Mouse (Mus musculus) forebrain, embryonic 11.5 days (tissue): Measurements from ENCODE around the gene Magi2. TPM values are rescaled to one million over a fixed set of nuclear protein-coding genes. Genes with fewer than 3 reads are reported as not detected.

Source experiments
- ATAC-seq: fragments of 200-750 bp; cut with Nextera tagmentation; replicated peaks from 2 replicates; pipeline ENCODE4 v1.8.0; 2017; ENCODE audit warnings: moderate TSS enrichment; ENCODE audit not compliant: low FRiP score
- DNase-seq: peaks from one replicate; pipeline ENCODE4 v3.0.0-alpha.2; 2017; ENCODE audit warnings: low spot score
- H3K27ac ChIP-seq: fragments of 300-500 bp; sonication (generic); 2 replicates; pipeline ENCODE4 v1.5.1; 2014; ENCODE audit warnings: low read depth, low read length
- H3K27me3 ChIP-seq: fragments of 300-500 bp; sonication (generic); 2 replicates; pipeline ENCODE4 v1.6.1; 2014; ENCODE audit warnings: mild to moderate bottlenecking, low read length, mixed read lengths; ENCODE audit not compliant: control insufficient read depth, insufficient read depth
- H3K36me3 ChIP-seq: fragments of 300-500 bp; sonication (generic); 2 replicates; pipeline ENCODE4 v1.6.1; 2014; ENCODE audit warnings: mild to moderate bottlenecking, low read length, moderate library complexity, mixed read lengths; ENCODE audit not compliant: control insufficient read depth, insufficient read depth
- H3K4me1 ChIP-seq: fragments of 300-500 bp; sonication (generic); replicated peaks from 2 replicates; pipeline ENCODE4 v1.6.1; 2014; ENCODE audit warnings: low read length, mixed read lengths; ENCODE audit not compliant: control insufficient read depth, insufficient read depth
- H3K4me2 ChIP-seq: fragments of 300-500 bp; sonication (generic); 2 replicates; pipeline ENCODE4 v1.6.1; 2014; ENCODE audit warnings: low read depth, mild to moderate bottlenecking, low read length, moderate library complexity, mixed read lengths; ENCODE audit not compliant: severe bottlenecking
- H3K4me3 ChIP-seq: fragments of 300-500 bp; sonication (generic); 2 replicates; pipeline ENCODE4 v1.5.1; 2014; ENCODE audit warnings: low read depth, low read length
- H3K9ac ChIP-seq: fragments of 300-500 bp; sonication (generic); 2 replicates; pipeline ENCODE4 v1.6.1; 2014; ENCODE audit warnings: low read length
- H3K9me3 ChIP-seq: fragments of 300-500 bp; sonication (generic); 2 replicates; pipeline ENCODE4 v1.6.1; 2016; ENCODE audit warnings: low read length, mixed read lengths; ENCODE audit not compliant: control insufficient read depth
- WGBS: fragments of 180-500 bp; shearing (Covaris S2); extraction: QIAGEN DNeasy Blood & Tissue Kit; methylation state at CpG from one replicate; pipeline ENCODE4 v1.1.7; 2014; 5-methylcytosine and 5-hydroxymethylcytosine counted together
- polyA plus RNA-seq: library from polyadenylated mRNA; unstranded; fragments of >200 nt; fragmentation: Nextera tagmentation; extraction: Ambion mirVana; gene quantifications from 2 replicates; pipeline ENCODE4 v1.2.1, GENCODE M21; 2014

Gene Magi2
- polyA plus RNA-seq, 1 experiment from 2014 or later = 10.2 TPM

DNA sequence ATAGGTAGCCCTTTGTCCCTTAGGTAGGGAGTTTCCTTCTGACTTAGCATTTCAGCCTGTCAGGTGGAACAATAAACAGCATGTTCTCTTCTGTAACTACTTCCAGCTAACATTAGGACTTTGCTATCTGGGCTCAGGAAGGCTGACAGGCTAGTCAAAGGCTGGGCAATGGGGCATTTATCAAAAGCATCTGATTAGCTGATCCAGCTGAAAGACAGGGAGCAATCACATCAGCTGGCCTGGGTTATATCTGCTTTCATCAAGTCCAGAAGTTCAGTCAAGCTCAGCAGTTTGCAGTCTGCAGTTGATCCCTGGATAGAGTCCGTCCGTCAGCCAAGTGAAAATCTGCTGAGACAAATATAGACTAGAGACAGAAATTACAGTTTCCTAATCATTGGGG is 1094.1 kb downstream of the Magi2 start:
- WGBS = 90% methylated on average over 2 of the region's 2 CpGs
- no peaks in the 10 kb centered on the region for H3K27me3 ChIP-seq

DNA sequence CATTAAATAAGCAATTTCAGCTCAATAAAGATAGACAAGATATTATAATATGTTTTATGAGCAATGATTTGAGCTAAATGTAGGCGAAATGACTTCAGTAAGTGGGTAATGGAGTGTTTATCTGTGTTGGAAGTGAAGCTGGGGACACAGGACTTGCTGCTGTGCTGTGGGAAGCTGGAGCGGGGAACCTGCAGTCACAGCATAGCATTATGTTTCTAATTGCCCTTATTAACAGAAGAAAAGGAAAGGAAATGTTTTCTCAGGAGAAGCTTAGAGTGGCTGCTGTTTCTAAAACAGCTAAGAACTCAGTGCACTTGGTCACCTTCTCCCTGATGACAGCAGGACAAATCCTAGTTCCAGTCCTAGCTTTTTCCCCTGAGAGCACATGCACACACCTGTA is 1098.5 kb downstream of the Magi2 start:
- Histone ChIP-seq H3K4me1 (no peaks in the 10 kb centered on the region), H3K4me3 (no peak overlapping the region), H3K9ac (no peak overlapping the region), H3K9me3 (no peaks in the 10 kb centered on the region), H3K36me3 (no peaks in the 10 kb centered on the region), H3K27ac (no peak overlapping the region), H3K27me3 (no peaks in the 10 kb centered on the region), H3K4me2 (no peak overlapping the region)
- DNase-seq (no peak), ATAC-seq (no peak)
- 48% methylated on average over 2 of the region's 2 CpGs for WGBS

More for the DNA sequence above, 1094.1 kb downstream of the Magi2 start:
- no peaks in the 10 kb centered on the region for H3K36me3 ChIP-seq
- no peak overlapping the region for H3K4me3 ChIP-seq
- no peaks in the 10 kb centered on the region for H3K4me1 ChIP-seq
- ATAC-seq (no peak), DNase-seq (no peak)
- no peak overlapping the region for H3K27ac ChIP-seq
- no peaks in the 10 kb centered on the region for H3K9me3 ChIP-seq
- no peak overlapping the region for H3K4me2 ChIP-seq
- no peak overlapping the region for H3K9ac ChIP-seq

DNA sequence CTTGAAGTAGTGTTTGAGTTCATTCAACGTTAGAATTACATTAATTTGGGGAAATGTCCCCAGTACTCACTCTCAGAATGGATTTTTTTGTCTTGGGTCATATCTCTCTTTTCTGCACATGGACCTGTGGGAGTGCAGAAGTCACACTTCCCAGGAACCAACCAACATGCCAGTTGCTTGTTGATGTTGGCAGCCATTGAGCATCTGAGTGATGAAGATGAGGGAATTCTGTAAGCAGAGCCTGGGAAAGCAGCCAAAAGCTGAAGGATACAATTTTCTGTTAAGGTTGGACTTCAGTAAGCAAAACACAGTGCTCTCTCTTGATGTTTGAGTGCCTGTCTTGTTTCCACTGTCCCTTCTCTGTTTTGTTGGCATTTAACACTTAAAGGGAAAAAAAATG is 1102.1 kb downstream of the Magi2 start:
- no peak overlapping the region for H3K4me2 ChIP-seq
- ATAC-seq (no peak), DNase-seq (no peak)
- H3K27ac ChIP-seq = no peak overlapping the region
- no peaks in the 10 kb centered on the region for H3K9me3 ChIP-seq
- 69% methylated on average over 1 of the region's 1 CpGs for WGBS
- H3K36me3 ChIP-seq = no peaks in the 10 kb centered on the region
- H3K27me3 ChIP-seq = no peaks in the 10 kb centered on the region
- H3K9ac ChIP-seq = no peak overlapping the region
- H3K4me3 ChIP-seq = no peak overlapping the region
- H3K4me1 ChIP-seq = no peaks in the 10 kb centered on the region

DNA sequence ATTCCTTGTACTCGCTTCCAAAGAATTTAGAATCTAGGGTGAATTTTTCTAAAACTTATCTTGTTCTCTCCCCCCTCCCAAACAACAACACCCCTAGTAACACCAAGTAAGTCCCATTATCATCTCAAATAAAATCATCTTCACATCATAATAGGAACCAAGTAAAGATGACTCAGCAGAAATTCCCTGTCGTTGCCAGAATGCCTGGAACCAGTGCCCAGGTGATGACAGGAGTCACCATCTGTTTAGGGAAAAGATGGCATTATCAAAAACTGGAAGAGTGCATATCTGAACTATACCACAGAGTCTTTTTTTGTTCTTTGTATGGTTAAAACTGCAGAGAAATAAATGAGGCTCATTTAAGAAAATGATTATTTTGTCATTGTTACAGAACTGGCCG is 1103.2 kb downstream of the Magi2 start:
- DNase-seq = no peak
- no peak overlapping the region for H3K27ac ChIP-seq

GRCm38 (mm10) chr5:20332574-20332973 is 1105.7 kb downstream of the Magi2 start:
- Histone ChIP-seq H3K4me1 (no peaks in the 10 kb centered on the region), H3K27ac (no peak overlapping the region), H3K9ac (no peak overlapping the region), H3K36me3 (no peaks in the 10 kb centered on the region), H3K9me3 (no peaks in the 10 kb centered on the region), H3K4me3 (no peak overlapping the region), H3K4me2 (no peak overlapping the region), H3K27me3 (no peaks in the 10 kb centered on the region)
- DNase-seq (no peak), ATAC-seq (no peak)
- 85% methylated on average over 4 of the region's 4 CpGs for WGBS

More for the DNA sequence above, 1103.2 kb downstream of the Magi2 start:
- Histone ChIP-seq H3K4me2 (no peak overlapping the region), H3K9me3 (no peaks in the 10 kb centered on the region), H3K4me1 (no peaks in the 10 kb centered on the region), H3K27me3 (no peaks in the 10 kb centered on the region), H3K9ac (no peak overlapping the region), H3K4me3 (no peak overlapping the region), H3K36me3 (no peaks in the 10 kb centered on the region)
- 88% methylated on average over 3 of the region's 3 CpGs for WGBS
- no peak for ATAC-seq

DNA sequence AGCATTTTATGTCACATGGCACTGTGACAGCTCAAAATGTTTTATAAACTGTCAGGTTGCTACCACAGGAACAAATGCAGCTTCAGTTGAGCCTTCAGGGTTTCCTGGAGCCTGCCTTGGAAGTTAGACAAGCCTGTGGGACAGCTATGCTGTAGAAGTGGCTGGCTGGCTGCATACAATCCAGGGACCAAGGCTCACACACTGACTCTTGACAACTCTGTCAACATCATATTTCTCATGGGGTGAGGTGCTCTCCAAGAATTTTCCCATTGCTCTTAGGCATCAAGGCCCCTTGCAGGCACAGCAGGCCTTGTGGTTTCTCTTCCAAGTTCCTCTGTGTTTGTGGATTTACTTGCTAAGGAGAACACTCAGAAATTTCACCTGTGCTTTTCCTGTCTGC is 1107.7 kb downstream of the Magi2 start:
- Histone ChIP-seq H3K4me1 (no peaks in the 10 kb centered on the region), H3K4me2 (no peak overlapping the region), H3K9ac (no peak overlapping the region), H3K36me3 (no peaks in the 10 kb centered on the region), H3K27ac (no peak overlapping the region), H3K27me3 (no peaks in the 10 kb centered on the region), H3K4me3 (no peak overlapping the region), H3K9me3 (no peaks in the 10 kb centered on the region)
- ATAC-seq (no peak), DNase-seq (no peak)

DNA sequence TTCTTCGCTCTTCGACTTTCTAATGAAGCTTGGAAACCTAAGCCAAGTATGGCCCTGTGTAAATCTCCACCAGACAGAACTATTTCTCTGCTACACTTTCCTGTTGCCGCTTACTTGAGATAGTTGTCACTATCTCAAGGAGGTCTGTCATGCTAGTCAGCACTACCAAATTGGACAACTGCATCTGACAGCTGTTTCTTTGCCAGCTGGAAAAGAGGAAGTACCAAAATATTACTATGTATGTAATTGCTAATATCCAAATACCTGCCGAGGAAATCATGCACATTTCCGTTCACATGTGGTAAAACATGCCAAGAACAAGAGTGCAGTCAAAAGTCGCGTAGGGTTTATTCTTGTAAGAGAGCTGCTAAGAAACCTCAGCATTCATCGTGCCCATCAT is 1126.1 kb downstream of the Magi2 start:
- 92% methylated on average over 8 of the region's 8 CpGs for WGBS
- Histone ChIP-seq H3K27me3 (no peaks in the 10 kb centered on the region), H3K9me3 (no peaks in the 10 kb centered on the region), H3K27ac (no peak overlapping the region), H3K9ac (no peak overlapping the region), H3K4me2 (no peak overlapping the region), H3K36me3 (no peaks in the 10 kb centered on the region), H3K4me3 (no peak overlapping the region), H3K4me1 (no peaks in the 10 kb centered on the region)
- DNase-seq = no peak
- ATAC-seq = no peak

GRCm38 (mm10) chr5:20358437-20358836 is 1131.6 kb downstream of the Magi2 start:
- peaks cover 4% of the 10 kb centered on the region; the same call in 1 of the 2 replicates for H3K4me1 ChIP-seq
- no peaks in the 10 kb centered on the region for H3K9me3 ChIP-seq
- WGBS = 52% methylated on average over 5 of the region's 5 CpGs
- ATAC-seq (no peak), DNase-seq (no peak)
- H3K4me3 ChIP-seq = no peak overlapping the region
- no peaks in the 10 kb centered on the region for H3K36me3 ChIP-seq
- H3K9ac ChIP-seq = no peak overlapping the region
- H3K4me2 ChIP-seq = no peak overlapping the region
- H3K27me3 ChIP-seq = no peaks in the 10 kb centered on the region
- no peak overlapping the region for H3K27ac ChIP-seq

DNA sequence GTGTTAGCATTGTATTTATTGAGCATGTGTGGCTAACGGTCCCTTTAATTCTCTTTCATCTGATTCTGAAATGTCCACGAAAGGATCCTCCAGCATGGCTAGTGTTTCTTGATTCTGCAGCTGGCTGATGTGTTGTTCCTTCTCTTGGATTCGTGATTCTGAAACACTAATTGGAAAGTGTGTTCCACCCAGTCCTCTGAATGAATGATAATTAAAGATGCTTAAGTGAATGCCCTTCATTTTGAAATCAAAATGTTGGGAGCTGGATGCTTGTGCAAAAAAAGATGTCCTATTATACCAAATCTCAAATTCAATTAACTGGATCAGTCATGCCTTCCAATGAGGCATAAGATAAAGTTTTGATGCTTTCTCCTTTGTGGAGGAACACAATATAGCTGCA is 1132.2 kb downstream of the Magi2 start:
- no peaks in the 10 kb centered on the region for H3K9me3 ChIP-seq
- no peak overlapping the region for H3K4me3 ChIP-seq
- WGBS = 27% methylated on average over 3 of the region's 3 CpGs
- ATAC-seq = no peak
- H3K27ac ChIP-seq = no peak overlapping the region
- no peak overlapping the region for H3K9ac ChIP-seq
- H3K4me1 ChIP-seq = peaks cover 4% of the 10 kb centered on the region; the same call in 1 of the 2 replicates
- no peaks in the 10 kb centered on the region for H3K36me3 ChIP-seq
- H3K27me3 ChIP-seq = no peaks in the 10 kb centered on the region
- no peak overlapping the region for H3K4me2 ChIP-seq
- no peak for DNase-seq
